8 mouse cellular contexts compared by ENCODE assay signal in the genomic region with DNA sequence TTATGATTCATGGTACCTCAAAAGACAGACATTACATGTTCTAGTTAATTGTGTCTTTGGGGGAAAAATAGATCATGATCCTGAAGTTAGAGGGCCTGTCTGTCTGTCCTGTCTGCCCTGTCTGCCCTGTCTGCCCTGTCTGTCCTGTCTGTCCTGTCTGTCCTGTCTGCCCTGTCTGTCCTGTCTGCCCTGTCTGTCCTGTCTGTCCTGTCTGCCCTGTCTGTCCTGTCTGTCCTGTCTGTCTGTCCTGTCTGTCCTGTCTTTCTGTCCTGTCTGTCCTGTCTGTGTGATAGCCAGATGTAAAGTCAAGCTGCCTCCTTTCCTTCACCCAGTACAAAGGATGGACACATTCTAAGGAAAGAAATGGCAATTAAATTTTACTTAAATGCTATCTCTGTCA. TPM values are rescaled to one million over a fixed set of nuclear protein-coding genes. Genes with fewer than 3 reads are reported as not detected.
DNase-seq lines count a peak whose midpoint lies in the region; ATAC-seq lines count a peak whose summit lies in the region.

No protein-coding gene starts in this region.

- DNase-seq in cerebellum, adult 11-12 months = no peak
- peak; percentile 50 for DNase-seq in midbrain, embryonic 10.5 days (ENCODE audit: low spot score)
- no peak for DNase-seq in gastrocnemius, adult 8-10 months (ENCODE audit: low spot score in 2 of 2)
- DNase-seq in T-cell, adult 2 months (ENCODE audit: low spot score) = no peak
- DNase-seq in gastrocnemius, postnatal 36 days = no peak

- no peak overlapping the region for H3K27ac ChIP-seq in hindbrain, embryonic 13.5 days
- no peak overlapping the region for H3K27ac ChIP-seq in midbrain, embryonic 10.5 days (replicated peaks)

- intact Hi-C loops in gastrocnemius, postnatal 36 days (cut with DNase I) = no loop called here

- no peaks in the 10 kb centered on the region for H3K4me1 ChIP-seq in hindbrain, embryonic 13.5 days (replicated peaks)
- peaks cover 10% of the 10 kb centered on the region; the same call in 1 of the 2 replicates for H3K4me1 ChIP-seq in midbrain, embryonic 10.5 days

- ATAC-seq in cerebellum, adult (ENCODE audit: insufficient number of reproducible peaks, low FRiP score, low TSS enrichment) = peak; percentile 95
- ATAC-seq in common myeloid progenitor, adult 5-6 weeks (replicated peaks; ENCODE audit: low read depth, poor library complexity, severe bottlenecking) = peak; percentile 73; the same call in 1 of the 2 replicates
- peak; percentile 92 for ATAC-seq in hindbrain, embryonic 13.5 days (ENCODE audit: low FRiP score)

- H3K4me3 ChIP-seq in hindbrain, embryonic 13.5 days = no peak overlapping the region
- H3K4me3 ChIP-seq in midbrain, embryonic 10.5 days = no peak overlapping the region

- H3K9ac ChIP-seq in hindbrain, embryonic 13.5 days = no peak overlapping the region

- H3K4me2 ChIP-seq in hindbrain, embryonic 13.5 days = no peak overlapping the region

- H3K27me3 ChIP-seq in hindbrain, embryonic 13.5 days = no peaks in the 10 kb centered on the region
- H3K27me3 ChIP-seq in midbrain, embryonic 10.5 days (ENCODE audit: low read depth, poor library complexity, severe bottlenecking) = no peaks in the 10 kb centered on the region

- H3K9me3 ChIP-seq in hindbrain, embryonic 13.5 days = no peaks in the 10 kb centered on the region
- no peaks in the 10 kb centered on the region for H3K9me3 ChIP-seq in midbrain, embryonic 10.5 days (replicated peaks)

- no peaks in the 10 kb centered on the region for H3K36me3 ChIP-seq in hindbrain, embryonic 13.5 days
- H3K36me3 ChIP-seq in midbrain, embryonic 10.5 days = no peaks in the 10 kb centered on the region

RNA-seq across cellular contexts. Expression of gene Cd200, which starts 56.0 kb away (rescaled TPM):
- 0.73 and 0.82 TPM in 2 replicates for total RNA-seq in common myeloid progenitor, adult 5-6 weeks (2017)
- polyA plus RNA-seq in hindbrain, embryonic 13.5 days (2015; fragmentation: Nextera tagmentation; extraction: Ambion mirVana) = 244 and 255 TPM in 2 replicates
- 16.5 and 30.8 TPM in 2 replicates for polyA plus RNA-seq in midbrain, embryonic 10.5 days (2016; fragmentation: Nextera tagmentation; extraction: Ambion mirVana)
- 10 to 100 TPM; 10.7 to 28.3 (median 18.0) TPM for total RNA-seq in gastrocnemius, adult 8-10 months (2022)
- total RNA-seq in gastrocnemius, postnatal 36 days (2021) = 10 to 100 TPM; 15.9 to 21.4 TPM
